ENCODE assay signal across 8 mouse cellular contexts in genomic region chr7:24902630-24903443, GRCm38 (mm10). TPM values are rescaled to one million over a fixed set of nuclear protein-coding genes. Genes with fewer than 3 reads are reported as not detected.
DNase-seq lines count a peak whose midpoint lies in the region; ATAC-seq lines count a peak whose summit lies in the region.

Gene Arhgef1 (plus strand): TSS chr7:24902912.

- no peaks in the 10 kb centered on the region for H3K9me3 ChIP-seq in limb, embryonic 11.5 days (ENCODE audit: control insufficient read depth, low read length)
- H3K9me3 ChIP-seq in midbrain, embryonic 12.5 days: no peaks in the 10 kb centered on the region

- H3K4me1 ChIP-seq in limb, embryonic 11.5 days (ENCODE audit: control insufficient read depth, insufficient read depth, low read length): peaks cover 22% of the 10 kb centered on the region
- peaks cover 27% of the 10 kb centered on the region for H3K4me1 ChIP-seq in midbrain, embryonic 12.5 days

- no peaks in the 10 kb centered on the region for H3K36me3 ChIP-seq in limb, embryonic 11.5 days (ENCODE audit: control insufficient read depth, insufficient read depth, low read length)
- no peaks in the 10 kb centered on the region for H3K36me3 ChIP-seq in midbrain, embryonic 12.5 days

- intact Hi-C loops in gastrocnemius, postnatal 36 days (cut with DNase I): loop anchor here (10.0 kb wide), 1 partner anchor 172 kb away; the partner anchor contains the start of genes Grik5 and Zfp574

- no peak for DNase-seq in frontal cortex, adult 2 months (ENCODE audit: extremely low spot score in 1 of 2, low spot score in 1 of 2)
- peak; percentile 67 to 75 for DNase-seq in cerebellum, postnatal 25 days
- peak; percentile 53 to 58 for DNase-seq in gastrocnemius, postnatal 36 days
- peak; percentile 63 for DNase-seq in limb, embryonic 11.5 days (ENCODE audit: low spot score)
- DNase-seq in spleen, postnatal 10 days (ENCODE audit: low spot score in 2 of 2): peak; percentile 83 to 84

- 6% methylated on average over 48 of the region's 68 CpGs for WGBS in limb, embryonic 11.5 days
- whole genome bisulfite sequencing in midbrain, embryonic 12.5 days: 5% methylated on average over 64 of the region's 68 CpGs

- peak within 1 kb of the TSS; percentile 64 for H3K4me3 ChIP-seq in limb, embryonic 11.5 days (ENCODE audit: low read depth, low read length)
- peak within 1 kb of the TSS; percentile 67 for H3K4me3 ChIP-seq in midbrain, embryonic 12.5 days

- peak within 1 kb of the TSS; percentile 74 for H3K9ac ChIP-seq in limb, embryonic 11.5 days (ENCODE audit: low read length)
- peak within 1 kb of the TSS; percentile 79 for H3K9ac ChIP-seq in midbrain, embryonic 12.5 days (replicated peaks)

- no peaks in the 10 kb centered on the region for H3K27me3 ChIP-seq in limb, embryonic 11.5 days (ENCODE audit: control insufficient read depth, insufficient read depth, low read length)
- H3K27me3 ChIP-seq in midbrain, embryonic 12.5 days: no peaks in the 10 kb centered on the region

- ATAC-seq in frontal cortex, adult (ENCODE audit: low TSS enrichment): no peak
- peak; percentile 11 for ATAC-seq in inflammation-experienced regulatory T-cells, adult 6 months
- no peak for ATAC-seq in limb, embryonic 11.5 days (ENCODE audit: insufficient number of reproducible peaks, low FRiP score, low TSS enrichment, low read depth)
- ATAC-seq in midbrain, embryonic 12.5 days (ENCODE audit: low FRiP score, low read depth): no peak

- H3K27ac ChIP-seq in limb, embryonic 11.5 days (replicated peaks; ENCODE audit: low read depth, low read length): peak within 1 kb of the TSS; percentile 70
- peak within 1 kb of the TSS; percentile 63 for H3K27ac ChIP-seq in midbrain, embryonic 12.5 days (replicated peaks)

- peak within 1 kb of the TSS; percentile 66 for H3K4me2 ChIP-seq in limb, embryonic 11.5 days (ENCODE audit: low read depth, severe bottlenecking)
- H3K4me2 ChIP-seq in midbrain, embryonic 12.5 days (replicated peaks): peak within 1 kb of the TSS; percentile 91

RNA-seq across cellular contexts. Expression of gene Arhgef1, which starts in this region (rescaled TPM):
- polyA plus RNA-seq in frontal cortex, adult 2 months (2012; rRNA removed): 167 and 181 TPM in 2 replicates
- 10 to 100 TPM; 28.6 to 31.6 TPM for total RNA-seq in gastrocnemius, postnatal 36 days (2021)
- polyA plus RNA-seq in inflammation-experienced regulatory T-cells, adult 6 months (2017; shearing (Covaris generic)): 100 to 1,000 TPM; 112 to 198 (median 176) TPM
- polyA plus RNA-seq in limb, embryonic 11.5 days (2014; fragmentation: Nextera tagmentation; extraction: Ambion mirVana): 69.9 and 84.4 TPM in 2 replicates
- polyA plus RNA-seq in midbrain, embryonic 12.5 days (2016; fragmentation: Nextera tagmentation; extraction: Ambion mirVana): 78.6 and 79.4 TPM in 2 replicates

Comparison
In these comparisons a context has a peak if more than half of its experiments do, and no peak if none do; other contexts are left out.
1. DNase-seq: peak in cerebellum, postnatal 25 days (2 of 2), gastrocnemius, postnatal 36 days (2 of 2), limb, embryonic 11.5 days (single experiment) and spleen, postnatal 10 days (2 of 2); none in frontal cortex, adult 2 months (0 of 2).